In the genomic region with DNA sequence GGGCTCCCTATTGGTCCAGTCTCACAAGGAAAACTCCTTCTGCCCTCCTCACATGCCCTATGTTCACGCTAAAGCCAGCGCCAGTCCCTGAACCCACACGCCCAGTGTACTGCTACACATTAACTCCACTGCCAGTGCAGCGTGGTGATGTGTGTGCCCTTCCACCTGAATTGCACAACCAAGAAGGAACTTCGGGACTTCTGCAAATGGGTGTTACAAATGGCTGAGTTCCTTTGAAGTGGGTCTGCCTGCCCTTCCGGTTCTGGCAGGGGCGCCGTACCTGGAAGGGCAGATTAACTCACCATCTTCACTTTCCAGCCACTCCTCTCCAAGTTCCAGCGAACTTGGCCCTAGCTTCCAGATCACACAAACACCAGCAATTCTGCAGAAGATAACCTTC, we compare ENCODE assay signal across 8 mouse cellular contexts. TPM values are rescaled to one million over a fixed set of nuclear protein-coding genes. Genes with fewer than 3 reads are reported as not detected.
DNase-seq lines count a peak whose midpoint lies in the region; ATAC-seq and TF ChIP-seq lines count a peak whose summit lies in the region.

No protein-coding gene starts in this region.

- peak overlapping the region; percentile 21 for H3K4me3 ChIP-seq in bone marrow, adult 2 months (replicated peaks; ENCODE audit: control insufficient read depth, low read depth, low read length)
- H3K4me3 ChIP-seq in hindbrain, embryonic 12.5 days = no peak overlapping the region
- peak overlapping the region; percentile 29; the same call in 1 of the 2 replicates for H3K4me3 ChIP-seq in liver, embryonic 11.5 days (ENCODE audit: low read depth, low read length)
- no peak overlapping the region for H3K4me3 ChIP-seq in myocyte

- H3K9ac ChIP-seq in hindbrain, embryonic 12.5 days = no peak overlapping the region
- peak overlapping the region; percentile 64; the same call in 1 of the 2 replicates for H3K9ac ChIP-seq in liver, embryonic 11.5 days (ENCODE audit: low read depth, low read length)

- H3K36me3 ChIP-seq in hindbrain, embryonic 12.5 days = no peaks in the 10 kb centered on the region
- no peaks in the 10 kb centered on the region for H3K36me3 ChIP-seq in liver, embryonic 11.5 days (ENCODE audit: control insufficient read depth, insufficient read depth, low read length)
- H3K36me3 ChIP-seq in myocyte (ENCODE audit: control insufficient read depth, insufficient read depth) = peaks cover 4% of the 10 kb centered on the region

- DNase-seq in 3T3-L1 (ENCODE audit: low read depth, low spot score) = peak; percentile 19
- DNase-seq in liver, embryonic 11.5 days (ENCODE audit: low spot score) = no peak
- no peak for DNase-seq in Muller cell, postnatal 12 days (ENCODE audit: inconsistent ontology term)
- DNase-seq in right cerebral cortex, adult 18-20 months = no peak
- no peak for DNase-seq in gastrocnemius, adult 18-20 months (ENCODE audit: low spot score)

- H3ac ChIP-seq in myocyte (ENCODE audit: control insufficient read depth, insufficient read length) = no peak overlapping the region

- H3K4me1 ChIP-seq in bone marrow, adult 2 months (ENCODE audit: control insufficient read depth, insufficient read depth, low read length) = peaks cover 14% of the 10 kb centered on the region
- peaks cover 39% of the 10 kb centered on the region for H3K4me1 ChIP-seq in hindbrain, embryonic 12.5 days
- H3K4me1 ChIP-seq in liver, embryonic 11.5 days (replicated peaks; ENCODE audit: control insufficient read depth, insufficient read depth, low read length) = peaks cover 39% of the 10 kb centered on the region

- H3K27me3 ChIP-seq in hindbrain, embryonic 12.5 days = no peaks in the 10 kb centered on the region
- peaks cover 3% of the 10 kb centered on the region; the same call in 1 of the 2 replicates for H3K27me3 ChIP-seq in liver, embryonic 11.5 days (replicated peaks; ENCODE audit: control insufficient read depth, insufficient read depth, low read length)
- no peaks in the 10 kb centered on the region for H3K27me3 ChIP-seq in myocyte (ENCODE audit: control insufficient read depth, insufficient read depth, insufficient read length)

- H3K79me2 ChIP-seq in myocyte (ENCODE audit: control insufficient read depth, insufficient read depth) = peaks cover 79% of the 10 kb centered on the region

- no peak for TF ChIP-seq CTCF in bone marrow, adult 2 months (IDR thresholded peaks at IDR 0.05; ENCODE audit: control insufficient read depth, insufficient read depth, low read length)

- WGBS in bone marrow, adult 2 months = 3% methylated on average over 9 of the region's 9 CpGs
- 58% methylated on average over 9 of the region's 9 CpGs for WGBS in hindbrain, embryonic 12.5 days
- WGBS in liver, embryonic 11.5 days = 22% methylated on average over 9 of the region's 9 CpGs

- TF ChIP-seq POLR2A in bone marrow, adult 2 months (IDR thresholded peaks at IDR 0.05; ENCODE audit: borderline replicate concordance, control insufficient read depth, low read depth, low read length) = no peak
- peak; percentile 17 for TF ChIP-seq POLR2A in myocyte (IDR thresholded peaks at IDR 0.05; ENCODE audit: insufficient read length, low read depth)

- H3K27ac ChIP-seq in bone marrow, adult 2 months (ENCODE audit: control insufficient read depth, insufficient read depth, low read depth, low read length, poor library complexity) = peak overlapping the region; percentile 44
- H3K27ac ChIP-seq in hindbrain, embryonic 12.5 days = peak overlapping the region; percentile 77
- H3K27ac ChIP-seq in liver, embryonic 11.5 days (ENCODE audit: low read depth, low read length) = peak overlapping the region; percentile 87

- no peak for ATAC-seq in hindbrain, embryonic 12.5 days (ENCODE audit: low FRiP score)
- ATAC-seq in liver, embryonic 11.5 days (replicated peaks; ENCODE audit: low FRiP score) = no peak

- peak overlapping the region; percentile 51; the same call in 1 of the 2 replicates for H3K4me2 ChIP-seq in hindbrain, embryonic 12.5 days (replicated peaks)
- H3K4me2 ChIP-seq in liver, embryonic 11.5 days = peak overlapping the region; percentile 74
- H3K4me2 ChIP-seq in myocyte (ENCODE audit: low read depth) = peak overlapping the region; percentile 80

- no peaks in the 10 kb centered on the region for H3K9me3 ChIP-seq in hindbrain, embryonic 12.5 days (replicated peaks)
- H3K9me3 ChIP-seq in liver, embryonic 11.5 days (ENCODE audit: control insufficient read depth, low read length) = no peaks in the 10 kb centered on the region

TF ChIP-seq in myocyte, 11 proteins besides CTCF, POLR2A, EP300 and RAD21:
- no peak for TF ChIP-seq E2F4 (IDR thresholded peaks at IDR 0.05; ENCODE audit: insufficient read depth)
- no peak for TF ChIP-seq MAX (IDR thresholded peaks at IDR 0.05; ENCODE audit: low read depth)
- TF ChIP-seq MYOG (IDR thresholded peaks at IDR 0.05; ENCODE audit: control insufficient read depth in 1 of 3, insufficient read depth in 1 of 3, insufficient read length in 2 of 3, low read depth in 2 of 3) = no peak
- TF ChIP-seq SRF (IDR thresholded peaks at IDR 0.05; ENCODE audit: control insufficient read depth, insufficient read length, low read depth) = no peak
- no peak for TF ChIP-seq TCF3 (IDR thresholded peaks at IDR 0.05; ENCODE audit: insufficient read length, low read depth)

RNA-seq across cellular contexts. Expression of a gene that starts 12.5 kb away (rescaled TPM):
- 0.72 and 1.9 TPM in 2 replicates for polyA plus RNA-seq in bone marrow, adult 2 months (2011; ENCODE audit: insufficient read depth, insufficient read length, low replicate concordance, missing spikeins)
- 6.2 and 7.3 TPM in 2 replicates for polyA plus RNA-seq in hindbrain, embryonic 12.5 days (2016; fragmentation: Nextera tagmentation; extraction: Ambion mirVana)
- polyA plus RNA-seq in liver, embryonic 11.5 days (2014; fragmentation: Nextera tagmentation; extraction: Ambion mirVana) = 11.6 TPM in 2 replicates
- polyA plus RNA-seq in myocyte (2012; fragmentation: generic; extraction: Trizol) = 130 TPM
- total RNA-seq in gastrocnemius, adult 18-20 months (2021) = 10 to 100 TPM; 42.6 to 43.9 TPM

Comparison
In these comparisons a context has a peak if more than half of its experiments do, and no peak if none do; other contexts are left out.
1. H3K4me3 ChIP-seq: peak in bone marrow, adult 2 months (single experiment) and liver, embryonic 11.5 days (single experiment); none in hindbrain, embryonic 12.5 days (single experiment) and myocyte (single experiment).
2. RNA of a gene that starts 12.5 kb away (polyA plus RNA-seq): 130 TPM in myocyte (single experiment); 11.6 TPM in liver, embryonic 11.5 days, 6.2 to 7.3 TPM in hindbrain, embryonic 12.5 days and 0.72 to 1.9 TPM in bone marrow, adult 2 months; every median in the first group is over 10 times any median in the second.
3. Peak in every context shown above with its lines, with median percentiles within 50 percentile points of each other: H3K27ac ChIP-seq and H3K4me2 ChIP-seq.